Mouse (Mus musculus) hindlimb bud, embryonic 11.5 days (tissue): ENCODE data around the gene Ksr2.
"Not testable (repeated sequence)": the region's sequence is repeated elsewhere in the genome, so short reads cannot be mapped to it uniquely, and the experiment has no call there.

ENCODE experiments used
- DNase-seq: peaks from one replicate; pipeline ENCODE4 v3.0.0-alpha.2; 2012; ENCODE audit warnings: low read depth, low spot score; ENCODE audit errors: extremely low spot score

The Ksr2 gene

DNA sequence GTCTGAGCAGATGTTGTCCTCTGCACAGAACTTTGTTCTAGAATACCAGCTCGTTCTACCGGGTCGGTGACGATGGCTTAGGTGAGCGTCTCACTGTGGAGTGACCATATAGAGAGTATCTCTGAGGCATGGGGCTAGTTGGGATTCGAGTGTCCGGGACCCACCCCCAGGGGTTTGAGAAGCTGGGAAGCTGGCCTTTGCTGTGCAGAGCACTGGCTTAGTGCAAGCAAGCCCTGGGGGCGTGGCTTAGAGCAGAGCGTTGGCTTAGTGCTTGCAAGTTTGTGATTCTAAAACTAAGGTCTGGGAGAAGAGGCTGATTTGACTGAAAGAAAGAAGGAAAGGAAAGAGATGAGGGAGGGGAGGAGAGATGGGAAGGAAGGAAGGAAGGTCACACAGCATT lies 188.2 kb downstream of the Ksr2 start:
- DNase-seq = no peak

DNA sequence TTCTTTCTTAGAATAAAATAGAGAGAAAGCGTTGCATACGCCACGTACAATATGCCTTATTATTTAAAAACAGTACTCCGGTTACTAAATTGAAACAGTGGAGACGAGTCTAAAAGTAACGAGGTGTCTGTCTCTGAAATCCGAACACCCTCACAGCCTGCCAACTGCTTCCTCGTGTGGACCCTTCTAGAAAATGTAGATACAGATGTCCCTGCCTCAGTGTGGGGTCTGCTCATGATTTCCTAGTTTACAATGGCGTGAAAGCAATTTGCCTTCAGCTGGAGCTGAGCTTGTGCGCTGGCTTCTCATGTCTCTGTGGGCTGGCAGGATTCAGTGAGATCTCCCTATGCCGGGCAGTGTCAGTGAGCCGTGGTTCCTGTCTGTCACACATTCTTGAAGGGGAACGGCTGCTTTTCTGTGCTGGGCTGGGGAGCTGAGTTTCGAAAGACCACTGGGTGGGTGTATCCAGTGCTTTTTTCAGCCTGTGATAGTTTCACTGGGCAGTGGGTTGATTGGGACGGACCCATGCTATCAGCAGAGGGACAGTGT lies 194.0 kb downstream of the Ksr2 start:
- DNase-seq = no peak

DNA sequence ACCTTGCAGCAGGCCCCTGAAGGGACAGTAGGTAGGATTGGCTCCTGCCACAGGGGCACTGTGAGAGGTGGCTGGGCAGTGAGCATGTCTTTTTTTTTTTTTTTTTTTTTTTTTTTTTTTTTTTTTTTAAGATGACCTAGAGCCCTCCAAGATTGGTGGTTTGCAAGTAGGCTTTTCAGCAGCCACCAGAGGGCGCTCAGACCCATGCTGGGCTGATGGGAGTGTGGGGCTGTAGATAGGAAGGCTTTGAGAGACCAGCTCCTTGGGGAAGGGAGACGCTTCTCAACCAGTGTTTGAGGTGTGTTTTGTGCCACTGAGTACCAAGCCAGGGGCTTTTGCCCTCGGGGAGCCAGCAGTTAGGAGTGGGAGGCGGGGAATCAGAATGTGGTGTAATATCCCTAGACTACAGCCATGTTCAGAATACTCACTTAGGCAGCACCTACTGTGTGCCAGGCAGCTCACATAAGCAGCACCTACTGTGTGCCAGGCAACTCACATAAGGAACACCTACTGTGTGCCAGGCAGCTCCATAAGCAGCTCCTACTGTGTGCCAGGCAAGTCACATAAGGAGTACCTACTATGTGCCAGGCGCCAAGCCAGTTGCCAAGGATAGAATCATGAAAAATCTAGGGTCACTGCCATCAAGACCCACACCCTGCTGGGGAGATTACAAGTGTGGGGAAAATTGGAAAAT lies 200.7 kb downstream of the Ksr2 start:
- DNase-seq = peak; percentile 54

DNA sequence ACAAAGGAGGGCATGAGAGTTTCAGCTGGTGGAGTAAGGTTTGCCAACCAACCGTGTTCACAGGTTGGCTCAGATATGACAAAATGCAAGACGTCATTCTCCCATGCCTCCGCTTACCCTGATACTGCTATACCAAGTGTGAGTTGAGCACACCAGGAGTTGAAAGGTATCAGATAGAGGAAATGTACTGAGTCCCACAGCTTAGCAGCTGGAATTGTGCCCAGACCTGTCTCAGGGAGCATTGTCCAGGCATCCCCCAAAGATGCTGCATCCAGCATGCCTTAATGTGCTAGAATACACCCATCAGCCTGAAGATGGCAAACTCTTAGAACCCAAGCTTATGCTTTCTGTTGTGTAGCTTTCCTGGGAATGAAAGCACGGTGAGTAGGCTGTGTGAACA lies 206.5 kb downstream of the Ksr2 start:
- no peak for DNase-seq

DNA sequence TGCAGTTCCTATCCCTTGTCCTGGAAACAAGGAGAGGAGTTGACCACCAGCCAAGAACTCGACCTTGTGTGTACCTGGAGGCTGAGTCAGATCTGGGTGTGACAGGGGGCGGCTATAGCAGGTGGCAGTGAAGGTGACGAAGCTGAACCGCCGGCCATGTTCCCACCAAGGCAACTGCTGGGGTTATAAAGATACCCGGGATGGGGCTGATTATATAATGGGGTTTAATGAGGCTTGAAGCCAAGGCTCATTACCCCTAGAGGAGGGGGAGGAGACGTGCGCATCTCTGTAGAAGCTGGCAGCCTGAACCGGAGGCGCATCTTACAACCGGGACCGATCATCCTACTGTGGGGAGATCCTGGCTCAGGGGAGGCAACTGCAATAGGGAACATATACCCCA lies 208.4 kb downstream of the Ksr2 start:
- DNase-seq = no peak

DNA sequence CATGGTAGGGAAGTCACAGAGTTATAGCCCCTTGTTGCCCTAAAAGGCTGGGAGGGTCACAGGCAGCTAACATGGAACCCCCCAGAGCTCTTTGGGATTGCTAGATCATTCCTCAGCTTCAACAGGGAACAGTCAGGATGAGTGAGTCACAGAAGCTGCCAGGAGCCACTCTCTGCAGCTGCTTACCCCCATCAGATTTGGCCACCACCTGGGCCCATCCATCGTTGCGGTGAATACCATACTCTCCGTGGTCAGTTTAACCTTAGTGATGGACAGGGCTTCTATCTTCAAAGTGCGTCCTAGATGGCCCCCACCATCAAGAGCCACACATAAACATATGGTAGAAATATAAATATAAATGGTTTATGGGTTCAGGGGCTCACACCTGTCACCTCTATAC lies 209.4 kb downstream of the Ksr2 start:
- not testable (repeated sequence) for DNase-seq

DNA sequence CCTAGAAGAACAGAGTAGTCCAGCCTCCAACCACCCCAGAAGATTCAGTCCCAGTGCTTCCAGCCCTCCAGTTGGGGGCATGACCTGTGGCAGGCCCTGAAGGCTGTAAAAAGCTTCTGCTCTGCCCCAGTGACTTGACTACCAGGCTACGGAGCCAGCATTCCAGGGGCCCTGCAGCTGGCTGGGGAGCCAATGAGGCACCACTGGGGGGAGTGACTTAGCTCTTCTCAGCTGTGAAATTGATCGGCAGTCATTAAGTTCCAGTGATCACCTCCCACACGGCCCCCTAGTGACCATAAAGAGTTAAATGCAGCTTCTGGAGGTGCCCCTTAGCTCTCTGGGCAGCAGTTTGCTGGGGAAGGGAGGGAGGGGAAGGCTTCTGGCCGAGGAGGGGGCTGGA lies 213.1 kb downstream of the Ksr2 start:
- no peak for DNase-seq

DNA sequence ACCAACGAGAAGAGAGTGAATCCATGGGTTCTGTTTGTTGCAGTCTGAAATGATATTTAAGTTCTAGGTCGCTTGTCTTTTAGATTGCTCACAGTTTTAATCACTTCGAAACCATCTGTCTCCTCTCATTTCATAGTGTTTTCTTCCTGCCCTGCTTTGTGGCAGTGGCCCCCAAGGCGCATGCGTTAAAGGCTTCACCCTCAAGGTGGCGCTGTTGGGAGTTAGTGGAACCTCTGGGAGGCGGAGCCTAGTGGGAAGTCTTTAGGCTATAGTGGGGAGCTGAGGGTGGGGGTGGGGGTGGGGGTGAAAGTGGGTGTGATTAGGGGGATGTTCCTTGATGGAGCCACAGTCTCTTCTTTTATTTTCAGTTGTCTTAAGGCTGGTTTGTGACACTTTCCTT lies 214.6 kb downstream of the Ksr2 start:
- DNase-seq = no peak

DNA sequence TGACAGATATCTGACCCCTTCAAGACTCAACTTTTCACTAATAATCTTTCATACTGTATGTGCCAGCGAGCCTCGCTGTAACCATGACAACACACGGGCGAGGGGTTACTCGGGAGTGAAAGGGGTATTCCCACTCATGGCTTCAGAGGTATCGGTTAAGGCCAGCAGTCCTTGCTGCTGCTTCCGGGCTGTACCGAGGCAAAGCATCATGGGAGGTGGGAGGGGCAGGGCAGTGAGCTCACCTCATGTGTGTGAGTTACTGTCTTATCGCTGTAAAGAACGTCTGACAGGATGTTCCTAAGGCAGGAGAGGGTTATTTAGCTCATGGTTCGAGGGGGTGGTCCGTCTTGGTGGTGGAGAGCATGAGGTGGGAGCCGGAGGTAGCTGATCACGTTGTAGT lies 215.8 kb downstream of the Ksr2 start:
- DNase-seq = no peak

DNA sequence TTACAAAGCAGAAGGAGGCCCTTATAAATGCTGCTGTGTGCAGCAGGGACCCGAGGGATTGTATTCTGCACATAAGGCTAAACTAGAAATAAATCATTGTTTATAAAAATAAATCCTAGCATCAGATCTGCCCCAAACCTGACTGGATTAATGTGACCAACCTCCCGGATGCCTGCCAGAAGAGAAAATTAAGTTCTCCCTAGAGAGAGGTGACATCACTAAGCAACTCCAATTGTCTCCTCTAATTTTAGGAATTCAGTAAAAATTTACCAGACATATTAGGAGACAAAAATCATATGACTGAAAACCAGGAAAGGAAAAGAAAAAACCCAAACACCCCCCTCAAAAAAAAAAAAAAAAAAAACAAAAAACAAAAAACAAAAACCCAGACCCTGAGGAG lies 221.4 kb downstream of the Ksr2 start:
- DNase-seq = no peak

DNA sequence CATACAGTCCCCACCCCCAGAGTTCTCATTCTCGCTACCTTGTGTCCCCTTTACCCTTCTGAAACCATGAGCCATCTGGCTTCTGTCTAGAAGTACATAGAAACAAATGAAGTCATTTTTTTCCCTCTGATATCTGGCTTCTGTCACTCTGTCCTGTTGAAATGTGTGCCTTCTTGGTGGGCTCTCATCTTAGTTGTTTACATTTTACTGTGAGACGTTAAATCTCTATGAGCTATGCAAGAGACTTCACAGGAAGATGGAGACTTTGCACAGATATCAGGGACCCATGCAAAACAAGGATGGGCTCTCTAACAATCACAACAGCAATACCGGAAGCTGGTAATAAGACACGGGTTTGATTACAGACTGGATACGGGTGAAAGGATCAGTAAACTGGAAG lies 222.0 kb downstream of the Ksr2 start:
- DNase-seq = no peak

DNA sequence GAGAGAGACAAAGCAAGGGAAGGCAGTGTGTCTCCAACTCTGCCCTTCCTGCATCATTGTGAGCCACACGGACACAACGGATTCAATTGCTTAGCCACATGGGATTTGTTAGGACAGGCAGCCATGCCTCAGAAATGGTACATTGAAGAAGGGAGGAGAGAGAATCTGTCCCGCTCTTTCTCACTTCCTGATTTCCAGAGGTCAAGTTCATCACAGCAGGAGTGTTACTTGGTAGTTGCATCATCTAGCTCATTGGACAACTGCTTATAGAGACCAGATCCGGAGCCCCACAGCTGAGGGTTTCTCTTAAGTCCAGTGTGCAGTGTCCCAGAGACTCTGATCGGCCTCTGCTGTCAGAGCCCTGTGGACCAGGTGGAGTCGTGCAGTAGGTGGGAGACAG lies 227.8 kb downstream of the Ksr2 start:
- no peak for DNase-seq

DNA sequence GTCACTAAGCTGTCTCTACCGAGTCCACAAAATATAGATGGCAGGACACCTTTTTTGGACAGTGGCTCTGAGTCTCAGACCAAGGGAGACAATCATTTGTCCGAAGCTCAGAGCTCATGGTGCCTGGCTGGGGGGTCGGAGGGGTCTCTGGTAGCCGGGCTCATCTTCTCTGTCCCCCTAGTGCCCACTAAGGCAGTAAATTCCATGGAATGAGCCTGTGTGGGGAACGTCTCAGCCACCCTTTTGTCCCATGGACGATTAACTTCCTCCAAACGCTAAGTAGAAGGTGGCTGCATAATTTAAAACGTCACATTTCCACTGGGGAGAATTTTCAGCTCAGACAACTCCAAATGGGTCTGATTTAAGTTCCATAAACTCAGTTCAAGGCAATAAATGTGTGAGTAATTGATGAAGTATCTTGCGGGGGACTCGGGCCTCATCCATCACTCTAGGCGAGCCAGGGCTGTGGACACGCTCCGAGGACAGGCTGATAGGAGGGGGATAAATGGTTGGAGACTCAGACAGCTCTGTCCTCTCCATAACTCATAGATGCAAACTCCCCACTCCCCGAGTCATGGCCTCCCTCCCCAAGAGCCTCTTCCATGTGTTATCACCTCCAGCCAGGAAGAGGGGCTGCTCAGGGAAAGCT lies 237.6 kb downstream of the Ksr2 start:
- DNase-seq = no peak

DNA sequence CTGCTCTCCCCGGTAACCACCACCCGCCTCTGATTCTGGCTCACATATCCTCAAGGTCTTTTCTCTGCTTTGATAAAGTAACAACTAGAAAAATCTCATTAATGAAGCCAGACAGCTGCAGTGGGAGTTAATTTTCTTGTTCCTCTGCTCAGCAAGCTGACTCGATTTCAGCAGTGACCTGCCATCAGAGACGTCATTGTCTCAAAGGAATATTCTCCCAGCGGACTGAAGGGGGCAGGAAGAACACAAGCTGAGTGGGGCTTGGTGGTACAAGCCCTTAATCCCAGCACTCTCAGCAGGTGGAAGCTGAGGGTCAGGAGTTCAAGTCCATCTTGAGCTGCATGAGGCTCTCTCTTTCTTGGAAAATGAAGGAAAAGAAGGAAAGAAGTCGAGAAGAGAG lies 244.8 kb downstream of the Ksr2 start:
- DNase-seq = no peak

DNA sequence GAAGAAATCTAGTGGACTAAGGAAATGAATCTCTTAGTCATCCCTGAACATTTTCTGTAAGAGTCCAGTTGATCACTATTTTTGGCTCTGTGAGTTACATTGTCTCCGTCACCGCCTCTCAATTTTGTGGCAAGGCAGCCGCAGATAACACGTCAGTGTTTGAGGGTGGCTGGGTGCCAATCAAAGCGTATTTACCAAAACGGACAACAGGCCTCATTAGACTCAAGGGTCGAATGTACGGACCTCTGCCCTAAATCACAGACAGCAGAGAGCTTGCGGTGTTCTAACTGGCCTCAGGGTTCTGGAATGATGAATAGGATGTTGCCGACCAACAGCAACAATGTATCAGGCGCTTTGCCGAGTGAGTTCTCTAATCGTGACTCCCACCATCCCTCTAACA lies 245.8 kb downstream of the Ksr2 start:
- no peak for DNase-seq

DNA sequence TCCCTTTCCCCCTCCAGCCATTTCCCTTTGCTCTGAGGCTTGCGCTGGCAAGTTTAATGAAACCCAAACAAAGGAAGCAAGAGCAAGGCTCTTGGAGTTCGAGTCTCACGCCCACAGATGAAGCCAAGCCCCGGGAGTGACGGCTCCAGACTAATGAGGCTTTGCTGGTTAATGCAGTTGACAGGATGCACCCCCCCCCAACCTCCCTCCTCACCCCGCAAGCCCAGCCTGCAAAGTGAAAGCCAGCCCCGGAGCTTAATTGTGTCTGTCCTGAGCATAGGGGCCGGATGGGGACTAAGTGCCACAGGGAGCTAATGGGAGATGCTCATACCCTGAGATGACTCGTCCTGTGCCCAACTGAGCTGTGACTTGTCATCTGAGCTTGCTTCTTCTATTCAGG lies 251.4 kb downstream of the Ksr2 start:
- DNase-seq = no peak

DNA sequence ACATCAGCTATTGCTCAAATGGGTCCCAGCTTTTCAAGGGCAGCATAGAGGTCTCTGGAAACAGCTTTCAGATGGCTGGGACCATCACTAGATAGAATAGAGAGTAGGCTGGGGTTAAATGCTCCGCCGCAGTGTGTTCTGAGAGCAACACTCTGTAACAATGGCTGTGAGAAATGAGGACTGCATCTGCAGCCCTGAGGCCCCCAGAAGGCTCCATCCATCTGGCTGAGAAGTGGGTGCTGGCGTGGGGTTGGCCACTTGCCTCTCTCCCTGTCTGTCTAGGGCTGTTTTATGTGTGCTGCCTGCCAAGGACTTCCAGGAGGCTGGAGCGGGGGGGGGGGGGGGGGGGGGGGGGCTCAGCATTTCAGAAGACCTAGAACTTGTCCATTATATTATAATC lies 253.5 kb downstream of the Ksr2 start:
- no peak for DNase-seq

DNA sequence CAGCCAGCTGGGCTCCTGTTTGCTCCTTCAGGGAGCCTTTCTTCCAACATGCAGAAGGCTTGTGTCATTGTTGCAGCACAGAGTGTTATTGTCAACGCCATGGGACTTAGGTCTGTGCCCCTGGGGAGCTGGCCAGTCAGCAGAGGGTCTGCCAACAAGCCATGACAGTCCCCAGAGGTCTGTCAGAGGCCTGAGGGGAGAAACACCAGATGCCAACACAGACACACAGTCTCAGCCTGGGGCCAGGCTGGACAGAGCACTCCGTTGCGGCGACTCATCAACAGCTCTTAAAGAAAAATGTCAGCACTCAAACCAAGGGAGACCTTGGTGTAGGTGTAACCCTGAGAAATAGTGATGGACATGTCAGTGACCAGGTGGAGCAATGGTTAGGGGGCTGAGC lies 255.5 kb downstream of the Ksr2 start:
- no peak for DNase-seq

DNA sequence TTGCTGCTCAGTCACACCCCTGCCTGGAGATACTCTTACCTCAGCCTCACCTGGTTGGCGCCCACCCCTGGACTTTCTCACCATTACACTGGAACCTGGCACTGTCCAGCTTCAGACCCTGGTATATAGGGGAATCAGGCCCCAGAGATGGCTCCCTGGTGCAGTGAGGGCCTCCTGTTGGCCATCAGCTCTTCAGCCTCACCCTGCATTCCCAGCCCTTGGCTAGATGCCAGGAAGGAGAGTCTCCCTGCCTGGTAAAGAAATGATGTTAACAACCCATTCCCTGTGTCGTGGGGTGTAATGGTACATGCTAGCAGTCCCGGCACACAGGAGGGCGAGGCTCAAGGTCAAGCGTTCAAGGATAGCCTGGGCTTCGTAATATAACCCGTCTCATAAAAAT lies 256.0 kb downstream of the Ksr2 start:
- DNase-seq = no peak

DNA sequence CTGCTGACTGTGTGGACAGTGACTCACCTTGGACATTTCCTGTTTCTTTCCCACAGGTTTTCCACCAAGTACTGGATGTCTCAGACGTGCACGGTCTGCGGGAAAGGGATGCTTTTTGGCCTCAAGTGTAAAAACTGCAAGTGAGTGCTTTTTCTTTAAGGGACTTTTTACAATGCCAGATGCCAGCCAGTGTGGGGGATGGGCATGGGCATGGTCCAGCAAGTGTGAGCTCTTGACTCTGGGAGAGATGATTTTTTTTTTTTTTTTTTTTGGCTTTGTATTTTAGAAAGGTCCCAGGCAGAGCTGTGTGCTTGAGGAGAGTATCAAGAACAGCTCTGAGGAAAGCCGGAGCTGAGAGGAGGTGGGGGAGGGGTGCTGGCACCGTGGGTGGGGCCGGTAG lies 257.6 kb downstream of the Ksr2 start:
- DNase-seq = no peak

DNA sequence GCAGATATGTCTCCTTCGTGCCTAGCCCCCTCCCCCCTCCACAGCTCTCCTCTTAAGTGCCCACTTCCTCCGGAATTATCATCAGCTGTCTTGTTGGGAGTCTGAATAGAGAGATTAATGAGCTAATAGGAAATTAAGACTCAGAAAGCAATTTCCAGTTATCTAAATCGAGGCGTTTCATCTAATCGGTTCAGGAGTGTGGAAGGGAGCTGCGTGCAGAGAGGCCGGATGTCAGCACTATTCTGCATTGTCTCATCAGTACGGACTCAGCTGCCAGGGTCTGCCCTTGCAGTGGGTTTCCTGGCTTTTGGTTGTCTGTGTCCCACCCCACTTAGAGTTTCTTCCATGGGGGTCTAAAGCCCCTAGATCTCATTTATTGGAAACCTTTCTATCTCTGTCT lies 262.0 kb downstream of the Ksr2 start:
- DNase-seq = no peak

DNA sequence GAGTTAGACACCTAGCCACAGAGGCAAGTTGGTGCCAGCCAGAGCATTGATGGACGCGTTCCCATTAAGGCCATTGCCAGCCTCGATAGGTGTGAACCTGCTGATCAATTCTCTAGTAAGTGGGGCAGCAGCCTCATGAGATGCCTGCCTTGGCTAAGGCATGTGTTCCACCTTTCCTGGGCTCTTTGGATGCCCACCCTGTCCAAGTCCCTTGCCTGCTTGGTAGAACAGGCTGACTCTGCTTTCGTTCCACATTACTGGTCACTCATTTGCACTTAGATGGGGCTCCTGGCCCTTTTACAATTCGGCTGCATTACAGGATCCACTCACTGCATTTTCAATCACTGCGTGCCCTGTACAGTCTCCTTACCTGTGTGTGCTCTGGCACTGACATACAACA lies 263.4 kb downstream of the Ksr2 start:
- DNase-seq = no peak

DNA sequence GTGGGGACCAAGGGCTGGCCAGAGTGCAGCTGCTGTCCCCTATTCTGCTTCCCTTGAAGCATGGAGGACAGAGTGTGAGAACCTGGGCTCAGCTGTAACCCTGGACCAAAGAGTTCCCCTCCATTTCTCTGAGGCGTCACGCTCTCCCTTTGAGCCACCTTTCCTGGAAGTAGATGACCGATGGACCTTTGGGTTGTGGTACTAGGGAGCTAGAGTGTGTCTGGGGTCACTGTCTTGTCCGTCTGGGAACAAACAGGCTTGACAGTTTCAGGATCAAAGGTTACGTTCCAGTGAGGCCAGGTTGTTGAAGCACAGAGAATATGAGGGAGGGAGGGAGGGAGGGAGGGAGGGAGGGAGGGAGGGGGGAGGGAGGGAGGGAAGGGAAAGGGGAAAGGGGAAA lies 264.6 kb downstream of the Ksr2 start:
- DNase-seq = no peak
